Mouse (Mus musculus): ENCODE data around the gene Vamp5. TPM values are rescaled to one million over a fixed set of nuclear protein-coding genes. Genes with fewer than 3 reads are reported as not detected.

The Vamp5 gene
- polyA plus RNA-seq, 1 experiment from 2014 or later: 31.0 TPM

GRCm38 (mm10) chr6:72415964-72416772 lies 35.9 kb upstream of the Vamp5 start:
- H3K36me3 ChIP-seq (ENCODE audit: insufficient read depth): peaks cover 40% of the 10 kb centered on the region
- no peaks in the 10 kb centered on the region for H3K9me3 ChIP-seq (ENCODE audit: low read depth, low read length)
- no peak overlapping the region for H3K9ac ChIP-seq
- H3K4me1 ChIP-seq (ENCODE audit: insufficient read depth): peaks cover 7% of the 10 kb centered on the region; the same call in 1 of the 2 replicates
- ATAC-seq (ENCODE audit: insufficient read depth): no peak
- no peak for DNase-seq
- no peak overlapping the region for H3K27ac ChIP-seq (ENCODE audit: low read depth)
- 60% methylated on average over 7 of the region's 7 CpGs for WGBS
- no peak overlapping the region for H3K4me2 ChIP-seq
- no peak overlapping the region for H3K4me3 ChIP-seq (ENCODE audit: low read depth, low read length)
- no peaks in the 10 kb centered on the region for H3K27me3 ChIP-seq (ENCODE audit: insufficient read depth, low read length)
- TF ChIP-seq CTCF (IDR thresholded peaks at IDR 0.05; ENCODE audit: low read depth): no peak

GRCm38 (mm10) chr6:72415181-72415580 lies 34.9 kb upstream of the Vamp5 start:
- no peak for TF ChIP-seq CTCF (IDR thresholded peaks at IDR 0.05; ENCODE audit: low read depth)
- H3K36me3 ChIP-seq (ENCODE audit: insufficient read depth): peaks cover 30% of the 10 kb centered on the region
- WGBS: 79% methylated on average over 5 of the region's 5 CpGs
- DNase-seq: no peak
- ATAC-seq (ENCODE audit: insufficient read depth): no peak
- peak overlapping the region; percentile 77 for H3K9ac ChIP-seq
- peak overlapping the region; percentile 68 for H3K4me3 ChIP-seq (ENCODE audit: low read depth, low read length)
- H3K27ac ChIP-seq (ENCODE audit: low read depth): no peak overlapping the region
- no peaks in the 10 kb centered on the region for H3K9me3 ChIP-seq (ENCODE audit: low read depth, low read length)
- peaks cover 7% of the 10 kb centered on the region; the same call in 1 of the 2 replicates for H3K4me1 ChIP-seq (ENCODE audit: insufficient read depth)
- H3K4me2 ChIP-seq: peak overlapping the region; percentile 86
- no peaks in the 10 kb centered on the region for H3K27me3 ChIP-seq (ENCODE audit: insufficient read depth, low read length)

GRCm38 (mm10) chr6:72414076-72414756 lies 33.9 kb upstream of the Vamp5 start, which contains the start of gene Ggcx:
TSS of gene Ggcx (plus strand) at chr6:72414308.
- H3K4me2 ChIP-seq: peak within 1 kb of the TSS; percentile 86
- DNase-seq: peak; percentile 99
- peak within 1 kb of the TSS; percentile 77 for H3K9ac ChIP-seq
- TF ChIP-seq CTCF (IDR thresholded peaks at IDR 0.05; ENCODE audit: low read depth): no peak
- peak within 1 kb of the TSS; percentile 68 for H3K4me3 ChIP-seq (ENCODE audit: low read depth, low read length)
- peak; percentile 95 for ATAC-seq (ENCODE audit: insufficient read depth)
- H3K27ac ChIP-seq (ENCODE audit: low read depth): peak within 1 kb of the TSS; percentile 21; the same call in 1 of the 2 replicates
- no peaks in the 10 kb centered on the region for H3K27me3 ChIP-seq (ENCODE audit: insufficient read depth, low read length)
- WGBS: 1% methylated on average over 33 of the region's 33 CpGs
- H3K9me3 ChIP-seq (ENCODE audit: low read depth, low read length): no peaks in the 10 kb centered on the region
- H3K4me1 ChIP-seq (ENCODE audit: insufficient read depth): peaks cover 7% of the 10 kb centered on the region; the same call in 1 of the 2 replicates
- H3K36me3 ChIP-seq (ENCODE audit: insufficient read depth): peaks cover 21% of the 10 kb centered on the region

- no peak overlapping the region for H3K27ac ChIP-seq (ENCODE audit: low read depth)
- H3K27me3 ChIP-seq (ENCODE audit: insufficient read depth, low read length): no peaks in the 10 kb centered on the region
- DNase-seq (no peak), ATAC-seq (ENCODE audit: insufficient read depth) (no peak)
- H3K9ac ChIP-seq: no peak overlapping the region
- no peak for TF ChIP-seq CTCF (IDR thresholded peaks at IDR 0.05; ENCODE audit: low read depth)
- peaks cover 7% of the 10 kb centered on the region; the same call in 1 of the 2 replicates for H3K4me1 ChIP-seq (ENCODE audit: insufficient read depth)
- no peak overlapping the region for H3K4me3 ChIP-seq (ENCODE audit: low read depth, low read length)
- no peaks in the 10 kb centered on the region for H3K36me3 ChIP-seq (ENCODE audit: insufficient read depth)
- H3K9me3 ChIP-seq (ENCODE audit: low read depth, low read length): no peaks in the 10 kb centered on the region
- WGBS: 80% methylated on average over 7 of the region's 7 CpGs
- H3K4me2 ChIP-seq: no peak overlapping the region
Measured at GRCm38 (mm10) chr6:72410518-72410917, 30.2 kb upstream of the Vamp5 start.

GRCm38 (mm10) chr6:72410003-72410402 lies 29.7 kb upstream of the Vamp5 start:
- 38% methylated on average over 1 of the region's 1 CpGs for WGBS
- ATAC-seq (ENCODE audit: insufficient read depth): no peak
- TF ChIP-seq CTCF (IDR thresholded peaks at IDR 0.05; ENCODE audit: low read depth): no peak

GRCm38 (mm10) chr6:72409567-72409966 lies 29.3 kb upstream of the Vamp5 start:
- no peaks in the 10 kb centered on the region for H3K4me1 ChIP-seq (ENCODE audit: insufficient read depth)
- H3K4me3 ChIP-seq (ENCODE audit: low read depth, low read length): no peak overlapping the region
- 11% methylated on average over 3 of the region's 3 CpGs for WGBS
- ATAC-seq (ENCODE audit: insufficient read depth) (no peak), DNase-seq (peak; percentile 89)
- H3K9me3 ChIP-seq (ENCODE audit: low read depth, low read length): no peaks in the 10 kb centered on the region
- TF ChIP-seq CTCF (IDR thresholded peaks at IDR 0.05; ENCODE audit: low read depth): peak; percentile 73
- no peak overlapping the region for H3K4me2 ChIP-seq
- no peak overlapping the region for H3K9ac ChIP-seq
- no peaks in the 10 kb centered on the region for H3K36me3 ChIP-seq (ENCODE audit: insufficient read depth)
- no peak overlapping the region for H3K27ac ChIP-seq (ENCODE audit: low read depth)
- no peaks in the 10 kb centered on the region for H3K27me3 ChIP-seq (ENCODE audit: insufficient read depth, low read length)

More at GRCm38 (mm10) chr6:72410003-72410402, 29.7 kb upstream of the Vamp5 start:
- H3K27ac ChIP-seq (ENCODE audit: low read depth): no peak overlapping the region
- DNase-seq: no peak
- H3K9ac ChIP-seq: no peak overlapping the region
- H3K27me3 ChIP-seq (ENCODE audit: insufficient read depth, low read length): no peaks in the 10 kb centered on the region
- H3K4me3 ChIP-seq (ENCODE audit: low read depth, low read length): no peak overlapping the region
- H3K4me1 ChIP-seq (ENCODE audit: insufficient read depth): peaks cover 3% of the 10 kb centered on the region; the same call in 1 of the 2 replicates
- no peaks in the 10 kb centered on the region for H3K9me3 ChIP-seq (ENCODE audit: low read depth, low read length)
- no peak overlapping the region for H3K4me2 ChIP-seq
- H3K36me3 ChIP-seq (ENCODE audit: insufficient read depth): no peaks in the 10 kb centered on the region

GRCm38 (mm10) chr6:72407119-72407518 lies 26.9 kb upstream of the Vamp5 start:
- no peak overlapping the region for H3K9ac ChIP-seq
- H3K27ac ChIP-seq (ENCODE audit: low read depth): no peak overlapping the region
- peak; percentile 98 for TF ChIP-seq CTCF (IDR thresholded peaks at IDR 0.05; ENCODE audit: low read depth)
- H3K4me2 ChIP-seq: no peak overlapping the region
- H3K9me3 ChIP-seq (ENCODE audit: low read depth, low read length): no peaks in the 10 kb centered on the region
- DNase-seq (peak; percentile 97), ATAC-seq (ENCODE audit: insufficient read depth) (peak; percentile 67; the same call in 1 of the 2 replicates)
- 4% methylated on average over 5 of the region's 5 CpGs for WGBS
- no peaks in the 10 kb centered on the region for H3K4me1 ChIP-seq (ENCODE audit: insufficient read depth)
- H3K36me3 ChIP-seq (ENCODE audit: insufficient read depth): no peaks in the 10 kb centered on the region
- no peaks in the 10 kb centered on the region for H3K27me3 ChIP-seq (ENCODE audit: insufficient read depth, low read length)
- no peak overlapping the region for H3K4me3 ChIP-seq (ENCODE audit: low read depth, low read length)
